Mouse (Mus musculus): ENCODE measurements around the gene Socs7. TPM values are rescaled to one million over a fixed set of nuclear protein-coding genes. Genes with fewer than 3 reads are reported as not detected.
A peak's percentile ranks its signal among the peaks of the same experiment; 100 is the strongest.

The Socs7 gene
- total RNA-seq, 1 experiment, result 14.5 TPM

DNA sequence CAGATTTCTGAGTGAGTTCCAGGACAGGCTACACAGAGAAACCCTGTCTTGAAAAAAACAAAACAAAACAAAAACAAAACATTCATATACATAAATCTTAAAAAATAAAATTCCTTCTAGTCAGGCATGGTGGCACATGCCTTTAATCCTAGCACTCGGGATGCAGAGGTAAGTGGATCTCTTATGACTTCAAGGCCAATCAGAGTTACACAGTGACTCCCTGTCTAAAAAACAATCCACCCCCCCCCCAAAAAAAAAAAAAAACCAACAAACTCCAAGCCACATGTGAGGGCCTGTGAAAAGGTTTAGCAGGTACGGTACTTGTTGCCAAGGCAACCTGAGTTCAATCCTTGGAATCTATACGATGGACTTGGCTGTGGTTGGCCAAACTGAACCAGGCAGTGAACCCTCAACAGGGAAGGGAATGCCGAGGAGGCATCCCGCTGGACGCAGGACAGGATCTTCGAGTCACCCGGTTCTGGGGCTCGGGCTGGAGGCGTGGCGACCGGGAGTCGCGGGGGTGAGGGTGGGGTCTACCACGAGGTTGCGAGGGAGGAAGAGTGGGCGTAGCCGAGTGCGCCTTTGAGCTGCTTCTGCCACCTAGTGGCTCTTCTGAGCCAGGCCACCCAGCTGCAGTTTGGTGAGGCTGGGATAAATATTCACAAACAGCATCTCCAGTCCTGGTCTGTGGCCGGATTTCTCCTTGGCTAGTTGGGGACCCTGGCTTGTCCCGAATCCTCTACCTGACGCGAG is 37.8 kb downstream of the Socs7 start:
- peaks cover 7 to 11% of the 10 kb centered on the region in 2 experiments; a peak in 3 of 4 replicates for H3K4me1 ChIP-seq (ENCODE audit: control insufficient read depth in 2 of 2, insufficient read depth in 2 of 2, low read length in 2 of 2, poor library complexity in 1 of 2)
- H3K9ac ChIP-seq (ENCODE audit: insufficient read depth, low read depth, low read length, poor library complexity, severe bottlenecking), result peak overlapping the region; percentile 58
- in situ Hi-C loops (cut with MboI; ENCODE audit: low sequenced_read_pairs in 2 of 2, unreplicated experiment in 2 of 2), result no loop called here
- peak overlapping the region; percentile 54 for H3K27ac ChIP-seq (ENCODE audit: insufficient read depth, low read depth, low read length, poor library complexity, severe bottlenecking)
- peak; percentile 87 for DNase-seq (ENCODE audit: low read depth, low spot score)
- no peaks in the 10 kb centered on the region for H3K36me3 ChIP-seq (ENCODE audit: control insufficient read depth, insufficient read depth, low read length, poor library complexity, severe bottlenecking)
- peak overlapping the region; percentile 42 to 56; a peak in 3 of 4 replicates for H3K4me3 ChIP-seq (ENCODE audit: insufficient read depth in 1 of 2, low read depth in 1 of 2, low read length in 2 of 2, poor library complexity in 1 of 2, severe bottlenecking in 1 of 2)
- TF ChIP-seq CHD2 (IDR thresholded peaks at IDR 0.05; ENCODE audit: low read depth, low read length) (no peak), HCFC1 (IDR thresholded peaks at IDR 0.05; ENCODE audit: borderline replicate concordance, insufficient read depth, low read length) (no peak), ZC3H11A (IDR thresholded peaks at IDR 0.05; ENCODE audit: borderline replicate concordance, low read depth, low read length) (no peak), MAFK (IDR thresholded peaks at IDR 0.05; ENCODE audit: insufficient read depth, low read depth, low read length) (no peak), ZNF384 (IDR thresholded peaks at IDR 0.05; ENCODE audit: low read depth, low read length) (peak; percentile 95)
- H3K9me3 ChIP-seq (ENCODE audit: control insufficient read depth, insufficient read depth, low read depth, low read length), result no peaks in the 10 kb centered on the region

DNA sequence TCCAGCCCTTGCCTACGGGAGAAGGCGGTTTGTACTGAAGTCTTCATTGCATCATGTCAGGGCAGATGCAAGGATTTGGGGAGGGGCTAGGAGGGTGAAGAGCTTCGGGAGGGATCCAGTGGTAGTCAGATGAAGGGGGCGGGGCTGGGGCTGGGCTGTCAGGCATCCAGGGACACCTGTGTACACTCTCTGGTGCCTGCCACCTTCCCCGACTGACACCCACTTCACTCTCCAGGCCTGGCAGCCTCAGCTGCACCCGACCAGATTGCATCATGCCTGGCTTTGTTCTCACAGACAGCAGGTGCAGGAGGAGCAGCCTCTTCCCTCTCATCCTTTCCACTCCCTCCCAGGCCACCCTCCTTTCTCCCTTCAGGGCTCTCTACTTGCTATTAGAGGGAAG is 38.7 kb downstream of the Socs7 start:
- Histone ChIP-seq H3K27ac (ENCODE audit: insufficient read depth, low read depth, low read length, poor library complexity, severe bottlenecking) (no peak overlapping the region), H3K36me3 (ENCODE audit: control insufficient read depth, insufficient read depth, low read length, poor library complexity, severe bottlenecking) (no peaks in the 10 kb centered on the region), H3K9me3 (ENCODE audit: control insufficient read depth, insufficient read depth, low read depth, low read length) (no peaks in the 10 kb centered on the region), H3K4me1 (ENCODE audit: control insufficient read depth in 2 of 2, insufficient read depth in 2 of 2, low read length in 2 of 2, poor library complexity in 1 of 2) (peaks cover 7 to 15% of the 10 kb centered on the region in 2 experiments), H3K9ac (ENCODE audit: insufficient read depth, low read depth, low read length, poor library complexity, severe bottlenecking) (no peak overlapping the region), H3K4me3 (ENCODE audit: insufficient read depth in 1 of 2, low read depth in 1 of 2, low read length in 2 of 2, poor library complexity in 1 of 2, severe bottlenecking in 1 of 2) (peak overlapping the region in 1 of 2 experiments; percentile 8; a peak in 1 of 4 replicates)
- in situ Hi-C loops (cut with MboI; ENCODE audit: low sequenced_read_pairs in 2 of 2, unreplicated experiment in 2 of 2), result no loop called here
- DNase-seq (ENCODE audit: low read depth, low spot score), result no peak
- no peak for TF ChIP-seq ZNF384 (IDR thresholded peaks at IDR 0.05; ENCODE audit: low read depth, low read length)
- no peak for TF ChIP-seq CHD2 (IDR thresholded peaks at IDR 0.05; ENCODE audit: low read depth, low read length)
- no peak for TF ChIP-seq MAFK (IDR thresholded peaks at IDR 0.05; ENCODE audit: insufficient read depth, low read depth, low read length)
- no peak for TF ChIP-seq HCFC1 (IDR thresholded peaks at IDR 0.05; ENCODE audit: borderline replicate concordance, insufficient read depth, low read length)
- TF ChIP-seq ZC3H11A (IDR thresholded peaks at IDR 0.05; ENCODE audit: borderline replicate concordance, low read depth, low read length), result no peak

DNA sequence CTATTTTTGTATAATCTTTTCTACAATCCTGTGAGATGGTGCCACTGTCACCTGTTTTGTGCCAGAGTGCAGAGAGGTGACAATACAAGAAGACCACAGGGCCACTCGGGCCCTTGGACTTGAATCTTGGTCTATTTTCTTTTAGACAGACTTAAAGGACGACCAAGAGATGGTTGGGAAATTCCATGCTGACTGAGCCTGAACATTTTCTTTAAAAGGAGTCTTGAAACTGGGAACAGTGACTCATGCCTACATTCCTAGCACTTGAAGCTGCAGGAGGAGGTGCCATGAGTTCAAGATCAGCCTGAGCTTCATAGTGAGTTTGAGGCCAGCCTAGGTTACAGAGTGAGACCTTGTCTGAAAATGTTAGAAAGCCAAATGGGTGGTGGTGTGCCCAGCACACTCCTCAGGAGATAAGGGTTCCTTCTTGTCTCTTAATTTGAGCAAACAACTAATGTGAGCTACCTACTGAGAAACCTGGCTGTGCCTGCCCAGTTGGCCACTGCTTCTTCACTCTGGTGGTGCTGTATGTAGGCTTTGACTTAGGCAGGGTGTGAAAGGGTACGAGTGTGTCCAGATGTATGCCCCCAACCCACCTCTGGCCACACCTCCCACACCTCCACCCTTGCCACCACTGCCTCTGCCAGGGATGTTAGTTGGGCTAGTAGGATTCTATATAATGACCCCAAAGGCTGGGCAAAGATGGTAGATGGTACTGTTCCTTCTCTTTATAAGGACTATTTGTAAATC is 39.5 kb downstream of the Socs7 start:
- H3K4me1 ChIP-seq (ENCODE audit: control insufficient read depth in 2 of 2, insufficient read depth in 2 of 2, low read length in 2 of 2, poor library complexity in 1 of 2), result peaks cover 7 to 11% of the 10 kb centered on the region in 2 experiments; a peak in 3 of 4 replicates
- H3K27ac ChIP-seq (ENCODE audit: insufficient read depth, low read depth, low read length, poor library complexity, severe bottlenecking), result no peak overlapping the region
- no peaks in the 10 kb centered on the region for H3K9me3 ChIP-seq (ENCODE audit: control insufficient read depth, insufficient read depth, low read depth, low read length)
- no peak for DNase-seq (ENCODE audit: low read depth, low spot score)
- TF ChIP-seq CHD2 (IDR thresholded peaks at IDR 0.05; ENCODE audit: low read depth, low read length) (no peak), HCFC1 (IDR thresholded peaks at IDR 0.05; ENCODE audit: borderline replicate concordance, insufficient read depth, low read length) (no peak), ZC3H11A (IDR thresholded peaks at IDR 0.05; ENCODE audit: borderline replicate concordance, low read depth, low read length) (no peak), ZNF384 (IDR thresholded peaks at IDR 0.05; ENCODE audit: low read depth, low read length) (no peak), MAFK (IDR thresholded peaks at IDR 0.05; ENCODE audit: insufficient read depth, low read depth, low read length) (no peak)
- in situ Hi-C loops (cut with MboI; ENCODE audit: low sequenced_read_pairs in 2 of 2, unreplicated experiment in 2 of 2), result no loop called here
- H3K4me3 ChIP-seq (ENCODE audit: insufficient read depth in 1 of 2, low read depth in 1 of 2, low read length in 2 of 2, poor library complexity in 1 of 2, severe bottlenecking in 1 of 2), result no peak overlapping the region
- H3K36me3 ChIP-seq (ENCODE audit: control insufficient read depth, insufficient read depth, low read length, poor library complexity, severe bottlenecking), result no peaks in the 10 kb centered on the region
- H3K9ac ChIP-seq (ENCODE audit: insufficient read depth, low read depth, low read length, poor library complexity, severe bottlenecking), result no peak overlapping the region

DNA sequence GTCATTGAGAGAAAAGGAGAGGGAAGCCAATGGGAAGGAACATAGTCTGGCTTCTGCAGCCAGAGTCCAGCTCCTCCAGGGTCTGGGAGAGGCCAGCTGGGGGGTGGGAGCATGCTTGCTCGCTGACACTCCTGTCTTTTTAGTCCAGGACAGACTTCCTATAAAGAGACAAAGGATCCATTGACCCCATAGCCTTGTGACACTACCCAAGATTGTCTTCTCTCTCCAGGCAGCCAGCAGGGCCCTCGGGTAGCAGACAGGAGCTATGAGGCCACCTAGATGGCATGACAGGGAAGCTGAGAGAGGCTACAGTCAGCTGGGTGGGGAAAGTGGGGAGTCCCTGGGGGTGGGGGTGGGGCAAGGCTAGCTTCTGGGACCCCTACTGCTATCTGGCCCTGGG is 40.4 kb downstream of the Socs7 start:
- no peak for DNase-seq (ENCODE audit: low read depth, low spot score)
- Histone ChIP-seq H3K9me3 (ENCODE audit: control insufficient read depth, insufficient read depth, low read depth, low read length) (no peaks in the 10 kb centered on the region), H3K4me1 (ENCODE audit: control insufficient read depth in 2 of 2, insufficient read depth in 2 of 2, low read length in 2 of 2, poor library complexity in 1 of 2) (peaks cover 7 to 17% of the 10 kb centered on the region in 2 experiments), H3K27ac (ENCODE audit: insufficient read depth, low read depth, low read length, poor library complexity, severe bottlenecking) (no peak overlapping the region), H3K36me3 (ENCODE audit: control insufficient read depth, insufficient read depth, low read length, poor library complexity, severe bottlenecking) (no peaks in the 10 kb centered on the region), H3K4me3 (ENCODE audit: insufficient read depth in 1 of 2, low read depth in 1 of 2, low read length in 2 of 2, poor library complexity in 1 of 2, severe bottlenecking in 1 of 2) (no peak overlapping the region), H3K9ac (ENCODE audit: insufficient read depth, low read depth, low read length, poor library complexity, severe bottlenecking) (no peak overlapping the region)
- TF ChIP-seq MAFK (IDR thresholded peaks at IDR 0.05; ENCODE audit: insufficient read depth, low read depth, low read length) (no peak), CHD2 (IDR thresholded peaks at IDR 0.05; ENCODE audit: low read depth, low read length) (no peak), HCFC1 (IDR thresholded peaks at IDR 0.05; ENCODE audit: borderline replicate concordance, insufficient read depth, low read length) (no peak), ZNF384 (IDR thresholded peaks at IDR 0.05; ENCODE audit: low read depth, low read length) (no peak)
- in situ Hi-C loops (cut with MboI; ENCODE audit: low sequenced_read_pairs in 2 of 2, unreplicated experiment in 2 of 2), result no loop called here
